Mouse (Mus musculus) lung, embryonic 16.5 days (tissue): ENCODE data around the gene Ndufa5. TPM values are rescaled to one million over a fixed set of nuclear protein-coding genes. Genes with fewer than 3 reads are reported as not detected.

Source experiments
- ATAC-seq: fragments of 200-750 bp; cut with Nextera tagmentation; 2 replicates; pipeline ENCODE4 v1.8.0; 2017; ENCODE audit warnings: low read depth, mild to moderate bottlenecking, moderate library complexity
- H3K27ac ChIP-seq: fragments of 300-500 bp; sonication (generic); 2 replicates; pipeline ENCODE4 v1.5.1; 2014; ENCODE audit warnings: mild to moderate bottlenecking, control low read depth, low read length
- H3K27me3 ChIP-seq: fragments of 300-500 bp; sonication (generic); 2 replicates; pipeline ENCODE4 v1.6.1; 2014; ENCODE audit warnings: low read depth, low read length, mixed read lengths; ENCODE audit not compliant: control insufficient read depth, insufficient read depth
- H3K36me3 ChIP-seq: fragments of 300-500 bp; sonication (generic); 2 replicates; pipeline ENCODE4 v1.6.1; 2014; ENCODE audit warnings: low read length; ENCODE audit not compliant: control insufficient read depth, insufficient read depth
- H3K4me1 ChIP-seq: fragments of 300-500 bp; sonication (generic); replicated peaks from 2 replicates; pipeline ENCODE4 v1.6.1; 2014; ENCODE audit warnings: low read length, mixed read lengths; ENCODE audit not compliant: control insufficient read depth, insufficient read depth
- H3K4me2 ChIP-seq: fragments of 300-500 bp; sonication (generic); 2 replicates; pipeline ENCODE4 v1.6.1; 2014; ENCODE audit warnings: low read depth, low read length, control low read depth
- H3K4me3 ChIP-seq: fragments of 300-500 bp; sonication (generic); 2 replicates; pipeline ENCODE4 v1.5.1; 2014; ENCODE audit warnings: mild to moderate bottlenecking, low read length, control low read depth
- H3K9ac ChIP-seq: fragments of 300-500 bp; sonication (generic); 2 replicates; pipeline ENCODE4 v1.6.1; 2014; ENCODE audit warnings: low read length, control low read depth
- H3K9me3 ChIP-seq: fragments of 300-500 bp; sonication (generic); 2 replicates; pipeline ENCODE4 v1.6.1; 2016; ENCODE audit warnings: low read length; ENCODE audit not compliant: control insufficient read depth
- WGBS: fragments of 180-500 bp; shearing (Covaris S2); extraction: QIAGEN DNeasy Blood & Tissue Kit; methylation state at CpG from one replicate; pipeline ENCODE4 v1.1.7; 2014; 5-methylcytosine and 5-hydroxymethylcytosine counted together
- polyA plus RNA-seq: library from polyadenylated mRNA; unstranded; fragments of >200 nt; fragmentation: Nextera tagmentation; extraction: Ambion mirVana; gene quantifications from 2 replicates; pipeline ENCODE4 v1.2.1, GENCODE M21; 2015

Ndufa5 gene
- polyA plus RNA-seq, 1 experiment from 2014 or later = 318 TPM

DNA sequence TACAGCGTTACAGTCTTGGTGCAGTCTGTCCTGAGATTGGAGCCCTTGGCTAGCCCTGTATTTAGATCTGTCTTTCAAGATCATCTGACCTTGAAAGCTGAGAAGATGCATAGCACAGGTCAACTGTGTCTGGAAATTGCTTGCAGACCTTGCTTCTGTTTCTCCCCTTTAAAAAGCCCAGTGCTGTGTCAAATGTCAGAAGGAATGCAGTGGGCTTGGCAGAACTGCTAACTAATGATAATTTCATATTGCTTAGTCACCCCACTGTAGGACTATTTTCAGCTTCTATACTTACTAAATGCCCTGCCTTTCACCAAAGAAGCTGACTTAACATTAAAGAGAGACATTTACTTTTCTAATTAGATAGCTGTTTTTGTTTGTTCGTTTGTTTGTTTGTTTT lies 27.7 kb upstream of the Ndufa5 start:
- Histone ChIP-seq H3K36me3 (no peaks in the 10 kb centered on the region), H3K27me3 (no peaks in the 10 kb centered on the region), H3K4me2 (no peak overlapping the region), H3K4me3 (no peak overlapping the region), H3K27ac (no peak overlapping the region), H3K9ac (no peak overlapping the region), H3K9me3 (no peaks in the 10 kb centered on the region), H3K4me1 (peaks cover 17% of the 10 kb centered on the region)
- no peak for ATAC-seq
- 83% methylated on average over 2 of the region's 2 CpGs for WGBS

DNA sequence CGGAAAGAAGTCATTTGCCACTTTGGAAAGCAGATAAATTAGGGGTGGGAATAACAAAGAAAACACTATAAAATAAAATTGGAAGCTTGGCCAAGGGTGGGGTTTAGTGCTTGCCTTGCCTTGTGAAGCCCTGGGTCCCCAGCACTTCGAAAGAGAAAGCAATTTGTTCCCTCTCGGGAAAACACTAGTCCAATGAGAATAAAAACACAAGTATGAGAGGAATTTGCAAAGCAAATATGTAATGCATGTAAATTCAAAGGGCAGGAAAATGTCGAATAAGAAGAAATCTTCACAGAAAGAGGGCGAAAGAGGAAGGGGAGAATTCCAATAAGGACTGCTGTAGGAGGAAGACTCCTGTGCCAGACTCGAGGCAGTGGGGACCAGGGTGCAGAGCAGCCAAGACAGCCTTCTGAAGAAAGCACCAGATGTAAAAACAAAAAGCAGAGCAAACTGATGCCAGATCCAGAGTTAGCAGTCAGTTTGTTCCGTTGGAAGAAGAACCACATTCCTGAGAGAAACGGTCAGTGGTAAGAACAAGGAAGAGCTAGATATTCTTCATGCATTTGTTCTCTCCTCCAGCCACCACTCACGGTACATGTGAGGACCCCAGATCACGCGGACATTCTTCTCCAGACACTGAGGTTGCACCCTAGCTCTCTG lies 26.7 kb upstream of the Ndufa5 start:
- peak overlapping the region; percentile 73 for H3K27ac ChIP-seq
- H3K4me1 ChIP-seq = peaks cover 17% of the 10 kb centered on the region
- H3K9ac ChIP-seq = peak overlapping the region; percentile 35; the same call in 1 of the 2 replicates
- peak overlapping the region; percentile 49 for H3K4me2 ChIP-seq
- H3K4me3 ChIP-seq = peak overlapping the region; percentile 28
- H3K9me3 ChIP-seq = no peaks in the 10 kb centered on the region
- no peaks in the 10 kb centered on the region for H3K27me3 ChIP-seq
- H3K36me3 ChIP-seq = no peaks in the 10 kb centered on the region
- ATAC-seq = peak; percentile 70; the same call in 1 of the 2 replicates
- WGBS = 30% methylated on average over 11 of the region's 11 CpGs

DNA sequence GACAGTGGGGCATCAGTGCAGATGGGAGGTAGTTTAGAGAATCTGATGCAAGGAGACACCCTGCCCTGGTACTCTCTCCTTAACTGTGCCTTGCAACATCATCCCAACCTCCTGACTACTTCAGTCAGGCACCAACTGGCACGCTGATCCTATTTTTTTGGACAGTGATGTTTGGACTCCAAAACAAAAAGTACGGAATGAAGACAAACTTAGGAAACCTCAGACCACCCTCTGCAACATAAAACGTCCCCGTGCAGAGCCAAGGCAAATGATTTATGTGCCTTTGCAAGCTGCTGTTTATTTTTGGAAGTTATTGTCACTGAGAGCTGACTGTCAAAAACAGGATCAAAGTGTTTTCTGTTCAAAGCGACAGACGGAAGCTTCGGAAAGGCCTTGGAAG lies 24.2 kb upstream of the Ndufa5 start:
- ATAC-seq = no peak
- H3K4me2 ChIP-seq = 0 out of 2 replicates have a peak overlapping the region, but pooled peaks have one; percentile 14
- WGBS = 27% methylated on average over 7 of the region's 7 CpGs

DNA sequence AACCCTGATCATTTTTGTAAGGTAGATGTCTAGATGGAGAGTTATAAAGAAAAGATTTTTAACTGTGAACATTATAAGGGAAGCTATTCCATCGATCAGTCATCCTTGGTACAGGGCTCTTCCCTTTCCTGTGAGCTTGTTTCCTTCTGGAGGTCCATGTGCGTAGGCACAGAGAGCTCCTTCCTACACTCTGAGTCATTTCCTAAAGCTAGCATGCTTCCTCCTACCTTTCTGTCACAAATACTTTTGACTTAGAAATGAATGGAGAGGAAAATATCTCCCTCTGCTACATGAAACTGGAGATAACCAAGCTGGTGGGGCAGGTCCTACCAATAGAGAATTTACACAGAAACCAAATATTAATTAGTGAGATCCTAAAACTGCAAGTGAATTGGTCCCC lies 22.0 kb upstream of the Ndufa5 start:
- H3K27ac ChIP-seq = no peak overlapping the region
- ATAC-seq = no peak
- no peaks in the 10 kb centered on the region for H3K36me3 ChIP-seq
- no peak overlapping the region for H3K4me2 ChIP-seq
- WGBS = 85% methylated on average over 2 of the region's 2 CpGs
- no peaks in the 10 kb centered on the region; the same call in 1 of the 2 replicates for H3K9me3 ChIP-seq
- H3K4me1 ChIP-seq = peaks cover 13% of the 10 kb centered on the region
- H3K9ac ChIP-seq = no peak overlapping the region
- no peak overlapping the region for H3K4me3 ChIP-seq
- H3K27me3 ChIP-seq = no peaks in the 10 kb centered on the region

More for the DNA sequence above, 24.2 kb upstream of the Ndufa5 start:
- H3K4me1 ChIP-seq = peaks cover 17% of the 10 kb centered on the region
- H3K9me3 ChIP-seq = no peaks in the 10 kb centered on the region; the same call in 1 of the 2 replicates
- no peak overlapping the region for H3K9ac ChIP-seq
- no peak overlapping the region for H3K27ac ChIP-seq
- H3K27me3 ChIP-seq = no peaks in the 10 kb centered on the region
- no peak overlapping the region for H3K4me3 ChIP-seq
- no peaks in the 10 kb centered on the region for H3K36me3 ChIP-seq

DNA sequence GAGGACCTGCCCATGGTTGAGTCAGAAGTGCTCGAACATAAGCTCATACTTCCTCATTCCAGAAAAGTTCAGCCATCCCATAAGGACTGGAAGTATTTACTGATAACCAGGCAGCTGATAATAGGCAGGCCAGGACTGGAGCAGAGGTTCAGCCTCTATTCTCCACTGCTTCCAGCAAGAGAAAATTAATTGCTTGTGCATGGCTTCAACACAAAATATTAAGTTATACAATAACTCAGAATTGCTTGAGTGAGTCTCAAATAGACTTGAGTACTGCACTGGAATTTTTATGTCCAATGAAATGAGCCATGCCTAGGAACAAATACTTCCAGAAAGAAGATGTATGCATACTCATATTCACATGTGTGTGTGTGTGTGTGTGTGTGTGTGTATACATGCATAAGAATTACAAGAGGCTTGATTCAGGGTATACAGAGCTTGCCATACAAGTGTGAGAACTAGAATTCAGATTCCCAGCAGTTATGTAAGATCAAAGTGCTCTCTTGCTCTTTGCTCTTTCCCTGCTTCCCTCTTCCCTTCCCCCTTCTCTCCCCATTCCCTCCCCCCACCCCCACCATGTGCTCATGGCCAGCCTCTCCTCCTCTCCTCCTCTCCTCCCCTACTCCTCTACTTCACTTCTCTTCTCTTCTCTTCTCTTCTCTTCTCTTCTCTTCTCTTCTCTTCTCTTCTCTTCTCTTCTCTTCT lies 19.1 kb upstream of the Ndufa5 start:
- Histone ChIP-seq H3K4me1 (no peaks in the 10 kb centered on the region; the same call in 1 of the 2 replicates), H3K4me2 (no peak overlapping the region), H3K4me3 (no peak overlapping the region), H3K9ac (no peak overlapping the region), H3K27ac (peak overlapping the region; percentile 46), H3K36me3 (no peaks in the 10 kb centered on the region), H3K9me3 (no peaks in the 10 kb centered on the region; the same call in 1 of the 2 replicates), H3K27me3 (no peaks in the 10 kb centered on the region)
- WGBS = 41% methylated on average over 1 of the region's 1 CpGs
- ATAC-seq = peak; percentile 74

DNA sequence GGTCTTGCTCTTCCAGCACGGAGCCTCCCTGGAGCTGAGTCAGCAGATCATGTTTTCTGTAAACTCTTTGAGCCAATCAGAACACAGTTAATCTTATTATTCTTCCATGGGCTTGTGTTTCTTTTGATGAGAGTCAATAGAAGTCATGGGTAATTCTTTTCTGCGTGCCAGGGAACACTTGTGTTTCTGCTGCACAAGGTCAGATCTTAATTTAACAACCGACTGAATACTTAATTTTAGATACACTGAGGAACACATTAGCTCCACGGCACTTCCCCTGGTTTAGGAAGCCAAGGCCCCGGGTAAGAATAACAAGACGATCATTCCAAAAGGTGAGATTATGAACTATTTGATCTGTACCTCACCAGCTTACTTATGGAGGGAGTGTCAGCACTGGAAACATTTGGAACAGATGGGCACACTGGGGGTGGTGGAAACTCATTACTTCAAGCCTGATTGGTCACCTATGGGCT lies 15.3 kb upstream of the Ndufa5 start:
- Histone ChIP-seq H3K9me3 (no peaks in the 10 kb centered on the region), H3K4me2 (no peak overlapping the region), H3K4me1 (no peaks in the 10 kb centered on the region; the same call in 1 of the 2 replicates), H3K27ac (no peak overlapping the region), H3K27me3 (no peaks in the 10 kb centered on the region), H3K4me3 (no peak overlapping the region), H3K36me3 (no peaks in the 10 kb centered on the region), H3K9ac (no peak overlapping the region)
- WGBS = 48% methylated on average over 6 of the region's 6 CpGs
- ATAC-seq = no peak

DNA sequence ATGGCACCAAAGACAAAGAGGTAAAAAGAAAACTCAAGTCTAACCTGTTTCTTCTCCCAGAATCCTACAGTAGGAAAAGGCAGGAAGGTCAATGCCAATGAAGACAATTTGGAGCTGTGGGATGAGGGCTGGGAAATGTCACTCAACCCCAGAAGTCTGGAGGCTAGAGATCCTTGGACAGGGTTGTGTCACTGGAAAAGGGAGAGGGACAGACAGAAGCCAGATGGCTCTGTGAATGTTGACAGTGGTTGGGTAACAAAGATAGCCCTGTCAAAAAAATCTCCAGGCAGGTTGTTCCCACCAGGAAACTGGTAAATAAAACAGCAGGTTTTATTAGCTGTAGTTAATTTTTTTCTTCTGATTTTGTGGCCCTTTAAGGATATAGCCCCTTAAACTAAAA lies 14.6 kb upstream of the Ndufa5 start:
- no peaks in the 10 kb centered on the region for H3K27me3 ChIP-seq
- H3K27ac ChIP-seq = no peak overlapping the region
- H3K9ac ChIP-seq = no peak overlapping the region
- no peak overlapping the region for H3K4me3 ChIP-seq
- no peaks in the 10 kb centered on the region for H3K9me3 ChIP-seq
- no peaks in the 10 kb centered on the region; the same call in 1 of the 2 replicates for H3K4me1 ChIP-seq
- ATAC-seq = peak; percentile 68; the same call in 1 of the 2 replicates
- H3K36me3 ChIP-seq = no peaks in the 10 kb centered on the region
- no peak overlapping the region for H3K4me2 ChIP-seq

DNA sequence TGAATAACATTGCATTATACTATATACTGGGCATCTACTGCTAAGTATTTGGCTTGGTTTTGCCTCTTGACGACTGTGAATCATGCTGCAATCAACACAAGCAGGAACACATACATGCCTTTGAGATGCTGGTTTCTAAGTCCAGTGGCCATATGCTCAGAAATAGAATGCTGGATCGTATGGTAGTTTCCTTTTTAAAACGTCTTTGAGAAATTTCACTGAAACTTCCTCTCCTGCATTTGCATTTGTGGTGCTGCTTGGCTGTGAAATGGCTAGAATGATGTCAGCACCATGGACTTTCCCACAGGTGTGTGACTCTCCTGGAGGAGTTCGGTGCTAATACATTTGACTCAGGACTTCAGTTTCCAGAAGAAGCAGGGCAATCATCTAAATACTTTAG lies 12.3 kb upstream of the Ndufa5 start:
- Histone ChIP-seq H3K36me3 (no peaks in the 10 kb centered on the region), H3K4me1 (no peaks in the 10 kb centered on the region; the same call in 1 of the 2 replicates), H3K9me3 (no peaks in the 10 kb centered on the region), H3K4me2 (no peak overlapping the region), H3K9ac (no peak overlapping the region), H3K27ac (no peak overlapping the region), H3K4me3 (no peak overlapping the region), H3K27me3 (no peaks in the 10 kb centered on the region)
- 63% methylated on average over 4 of the region's 4 CpGs for WGBS
- ATAC-seq = no peak

DNA sequence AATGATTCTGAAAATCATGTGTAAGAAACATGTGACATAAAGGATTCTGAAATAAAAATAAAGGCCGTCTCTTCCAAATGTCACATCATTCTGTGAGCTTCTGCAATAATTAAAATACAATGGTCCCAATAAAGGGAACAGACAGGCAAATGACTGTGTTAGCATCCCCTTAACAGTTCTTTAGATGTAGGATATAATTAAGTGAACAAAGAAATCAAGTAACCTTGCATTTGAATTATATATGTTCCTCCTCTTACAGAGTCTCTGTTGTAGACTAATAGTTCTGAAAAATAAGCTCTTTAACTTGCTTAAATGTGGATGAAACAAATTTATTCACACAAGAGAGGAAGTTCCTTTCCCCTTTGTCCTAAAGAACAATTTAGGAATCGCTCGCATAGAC lies 10.6 kb upstream of the Ndufa5 start:
- no peak overlapping the region for H3K4me2 ChIP-seq
- H3K27ac ChIP-seq = no peak overlapping the region
- no peak overlapping the region for H3K9ac ChIP-seq
- ATAC-seq = no peak
- no peaks in the 10 kb centered on the region; the same call in 1 of the 2 replicates for H3K4me1 ChIP-seq
- H3K9me3 ChIP-seq = no peaks in the 10 kb centered on the region
- no peak overlapping the region for H3K4me3 ChIP-seq
- WGBS = 81% methylated on average over 3 of the region's 3 CpGs
- H3K36me3 ChIP-seq = no peaks in the 10 kb centered on the region
- H3K27me3 ChIP-seq = no peaks in the 10 kb centered on the region
